Mouse (Mus musculus) lung, postnatal 10 days (tissue): Measurements from ENCODE around the gene Riiad1.

Experiments used
- DNase-seq: peaks from one replicate; pipeline ENCODE4 v3.0.0; 2021

Gene Riiad1

DNA sequence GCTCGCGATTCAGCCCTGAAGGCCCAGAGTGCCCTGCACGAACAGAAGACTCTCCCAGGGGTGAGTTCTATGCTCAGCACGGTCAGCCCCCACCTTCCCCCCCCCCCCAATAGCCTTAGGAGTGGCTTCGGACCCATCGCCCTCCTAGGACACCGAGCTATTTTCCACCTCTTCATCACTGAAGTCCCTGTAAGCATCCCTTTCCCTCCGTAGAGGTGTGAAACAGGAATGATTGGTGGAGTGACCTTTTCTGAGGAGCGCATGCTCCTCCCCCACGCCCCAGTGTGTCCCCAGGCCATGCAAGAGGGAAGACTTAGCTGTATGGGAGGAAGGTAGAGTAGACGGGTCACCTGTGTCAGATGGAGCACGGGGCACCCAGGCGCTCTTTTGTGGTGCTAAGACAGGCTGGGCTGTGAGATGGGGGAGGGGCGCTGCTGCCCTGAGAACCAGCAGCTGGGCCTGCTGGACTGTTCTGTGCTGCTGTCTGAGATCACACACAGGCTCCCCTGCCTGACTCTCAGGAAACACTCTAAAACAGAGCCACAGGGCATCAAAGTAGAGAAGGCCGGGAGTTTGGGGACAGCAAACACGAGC is at the start of gene Riiad1:
TSS of gene Riiad1 (minus strand) at position 51 of the 594 bp plus-strand sequence.
- no peak for DNase-seq

DNA sequence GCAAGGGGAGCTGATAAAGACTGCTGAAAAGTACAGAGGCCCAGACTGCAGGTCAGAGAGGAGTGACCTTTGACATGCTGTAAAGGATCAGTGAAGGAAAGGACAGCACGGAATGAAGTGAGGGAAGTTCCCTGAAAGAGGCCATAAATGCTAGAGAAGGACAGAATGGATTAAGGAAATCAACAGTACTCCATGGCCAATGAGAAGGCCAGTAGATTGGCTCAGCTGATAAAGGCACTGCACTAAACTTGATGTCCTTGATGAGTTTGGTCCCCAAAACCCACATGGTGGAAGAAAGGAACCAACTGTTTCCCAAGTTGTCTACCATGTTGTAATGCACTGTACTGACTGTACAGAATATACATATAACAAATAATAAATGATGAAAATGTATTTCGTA is 46.6 kb upstream of the Riiad1 start:
- DNase-seq = no peak

DNA sequence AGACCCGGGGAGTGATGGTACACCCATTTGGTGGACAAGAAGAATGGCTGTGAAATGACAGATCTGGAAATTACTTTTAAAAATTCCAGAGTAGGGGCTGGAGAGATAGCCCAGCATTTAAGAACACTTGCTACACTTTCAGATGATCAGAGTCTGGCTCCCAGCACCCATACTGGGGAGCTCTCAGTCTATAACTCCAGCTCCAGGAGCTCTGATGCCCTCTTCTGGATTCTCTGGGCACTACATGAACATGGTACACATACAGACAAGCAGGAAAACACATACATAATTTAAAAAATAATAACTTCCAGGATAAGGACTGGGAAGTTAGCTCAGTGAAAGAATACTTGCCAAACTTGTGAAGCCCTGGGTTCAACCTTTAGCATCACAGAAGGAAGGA is 26.5 kb upstream of the Riiad1 start:
- DNase-seq = no peak

DNA sequence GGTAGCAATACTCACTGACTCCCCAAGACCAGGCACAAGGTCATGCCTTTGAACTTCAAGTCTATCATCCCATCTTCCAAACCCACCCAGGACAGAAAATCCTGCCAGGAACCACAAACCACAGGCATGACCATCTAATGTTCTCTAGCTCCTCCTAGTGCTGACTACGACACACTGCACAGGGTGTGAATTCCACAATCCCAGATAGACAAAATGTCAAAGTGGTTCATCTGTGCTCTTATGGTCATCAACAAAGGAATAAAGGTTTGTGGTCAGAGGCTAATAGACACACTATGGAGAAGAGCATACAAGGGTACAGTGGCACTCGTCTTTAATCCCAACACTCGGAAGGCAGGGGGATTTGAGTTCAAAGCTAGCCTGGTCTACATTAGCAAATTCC is 22.1 kb upstream of the Riiad1 start:
- DNase-seq = peak; percentile 43

DNA sequence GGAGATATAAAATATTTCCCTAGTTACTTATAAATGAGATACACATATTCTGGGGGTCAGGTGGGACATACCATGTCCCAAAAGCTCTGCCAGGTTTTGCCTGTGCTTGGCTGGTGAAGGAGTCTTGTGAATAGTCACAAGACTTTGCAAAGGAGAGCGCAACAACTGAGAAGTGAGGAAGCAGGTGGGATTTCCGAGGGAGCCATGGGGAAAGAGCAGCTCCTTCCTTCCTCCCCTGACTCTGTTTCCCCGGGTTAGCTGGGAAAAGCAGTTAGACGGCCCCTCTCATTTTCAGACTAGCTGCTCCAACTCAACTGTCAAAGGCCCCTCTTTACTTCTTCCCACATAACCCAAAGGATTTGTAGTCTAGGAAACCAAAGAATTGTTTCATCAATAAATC is 17.0 kb upstream of the Riiad1 start:
- DNase-seq = no peak

DNA sequence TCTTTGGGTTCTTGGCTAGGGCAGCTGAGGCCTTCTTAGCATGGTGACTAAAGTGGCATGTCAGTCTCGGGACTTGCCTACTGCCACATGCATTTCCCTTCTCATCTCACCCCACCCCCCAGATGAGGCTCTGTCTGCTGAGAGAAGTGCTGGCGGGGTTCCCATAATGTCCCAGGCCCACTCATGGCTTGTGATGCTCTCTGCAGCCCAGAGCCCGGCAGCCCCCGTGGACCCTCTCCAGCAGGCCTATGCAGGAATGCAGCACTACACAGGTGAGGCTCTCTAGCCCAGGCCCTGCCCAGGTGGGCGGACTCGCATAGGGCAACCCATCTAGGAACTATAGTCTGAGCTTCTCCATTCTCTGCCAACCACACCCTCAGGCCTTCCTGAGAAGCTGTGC is 7.4 kb upstream of the Riiad1 start:
- DNase-seq = peak; percentile 35

DNA sequence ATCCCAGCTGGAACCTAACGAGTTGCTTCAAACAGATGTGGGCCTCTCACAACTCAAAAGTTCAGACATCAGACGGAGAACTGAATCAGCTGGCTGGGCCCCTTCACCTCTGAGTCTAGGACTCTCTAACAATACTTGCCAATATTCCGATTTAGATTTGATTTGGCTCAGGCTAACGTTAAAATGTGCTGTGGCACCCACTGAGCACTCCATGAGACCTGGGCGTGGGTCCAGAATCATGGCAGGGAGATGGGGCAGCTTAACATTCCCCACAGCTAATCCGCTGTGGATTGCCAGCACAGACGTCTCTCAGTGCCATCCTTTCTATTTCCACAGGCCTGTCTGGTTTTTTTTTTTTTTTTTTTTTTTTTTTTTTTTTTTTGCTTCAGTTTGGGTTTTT is 5.8 kb upstream of the Riiad1 start:
- DNase-seq = no peak

DNA sequence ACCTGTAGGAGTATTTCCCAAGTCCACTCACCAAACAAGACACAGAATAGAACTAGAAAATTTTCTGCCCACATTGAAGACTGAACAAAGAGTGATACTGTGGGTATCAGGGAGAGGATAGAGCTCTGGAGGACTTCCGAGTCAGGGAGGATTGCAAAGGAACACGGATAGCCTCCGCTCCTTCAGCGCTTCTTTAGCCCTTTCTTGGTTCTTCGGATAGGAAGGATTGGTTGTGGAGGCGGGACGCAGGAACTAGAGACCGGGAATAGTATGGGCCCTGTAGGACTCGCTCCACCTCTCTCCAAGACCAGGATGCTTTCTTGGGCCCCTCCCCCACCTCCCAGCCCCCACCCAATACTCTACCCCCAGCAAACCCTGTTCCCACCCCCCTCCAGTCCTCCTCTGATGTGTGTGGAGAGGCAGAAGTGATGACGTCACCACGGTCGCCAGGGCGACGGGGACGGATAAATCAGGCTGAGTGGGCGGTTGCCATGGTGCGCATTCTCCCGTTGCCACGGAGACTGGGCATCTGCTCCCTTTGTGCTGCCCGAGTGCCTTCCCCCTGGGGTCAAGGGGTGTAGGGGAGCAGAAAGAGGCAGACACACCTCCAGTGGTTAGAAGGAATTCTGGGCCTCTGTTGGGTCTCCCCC is 3.8 kb upstream of the Riiad1 start:
- peak; percentile 28 for DNase-seq

DNA sequence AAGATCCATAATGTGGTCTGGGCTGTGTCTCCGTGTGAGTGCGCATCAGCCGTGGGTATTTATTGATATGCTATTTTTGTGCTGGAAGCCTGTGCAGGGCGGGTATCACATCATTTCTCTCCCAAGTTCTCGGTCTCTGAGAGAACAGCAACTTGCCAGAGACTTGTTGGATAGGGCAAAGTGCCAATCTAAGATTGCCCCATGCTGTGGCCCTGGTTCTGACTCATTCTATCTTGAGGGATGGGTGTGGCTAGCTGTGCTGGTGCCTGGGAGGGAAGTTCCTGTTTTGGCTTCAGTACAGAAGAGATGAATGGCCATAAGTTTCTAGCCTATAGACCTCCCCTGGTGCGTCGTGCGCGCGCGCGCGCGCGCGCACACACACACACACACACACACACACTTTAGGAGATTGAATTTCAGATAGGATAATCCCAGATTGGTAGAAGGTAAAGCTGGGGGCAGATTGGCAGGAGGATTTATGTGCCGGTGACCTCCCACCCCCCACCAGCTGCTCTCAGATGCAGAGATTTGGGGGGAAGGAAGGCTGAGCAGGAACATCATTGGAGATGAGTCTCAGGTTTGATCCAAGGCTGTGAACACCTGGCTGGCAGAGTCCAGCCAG is 2.7 kb upstream of the Riiad1 start:
- DNase-seq = peak; percentile 50

DNA sequence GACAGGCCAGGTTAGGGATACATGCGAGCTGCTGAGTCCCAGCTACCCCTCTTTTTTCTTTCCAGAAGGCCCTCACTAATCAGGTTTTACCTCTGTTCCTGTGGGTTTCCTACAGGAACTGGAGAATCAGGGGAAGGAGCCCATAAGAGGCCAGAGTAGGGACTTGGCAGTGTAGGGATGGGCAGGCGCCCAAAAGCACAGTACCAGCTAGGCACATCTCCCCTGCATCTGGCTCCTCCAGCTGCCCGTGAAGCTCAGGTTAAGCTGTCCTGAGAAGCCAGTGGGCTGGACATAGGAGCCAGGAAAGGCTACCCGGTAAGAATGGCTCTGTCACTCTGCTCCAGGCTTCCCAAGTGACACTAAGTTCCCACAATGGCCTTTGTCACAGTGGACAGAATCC is 1.3 kb upstream of the Riiad1 start:
- DNase-seq = no peak

DNA sequence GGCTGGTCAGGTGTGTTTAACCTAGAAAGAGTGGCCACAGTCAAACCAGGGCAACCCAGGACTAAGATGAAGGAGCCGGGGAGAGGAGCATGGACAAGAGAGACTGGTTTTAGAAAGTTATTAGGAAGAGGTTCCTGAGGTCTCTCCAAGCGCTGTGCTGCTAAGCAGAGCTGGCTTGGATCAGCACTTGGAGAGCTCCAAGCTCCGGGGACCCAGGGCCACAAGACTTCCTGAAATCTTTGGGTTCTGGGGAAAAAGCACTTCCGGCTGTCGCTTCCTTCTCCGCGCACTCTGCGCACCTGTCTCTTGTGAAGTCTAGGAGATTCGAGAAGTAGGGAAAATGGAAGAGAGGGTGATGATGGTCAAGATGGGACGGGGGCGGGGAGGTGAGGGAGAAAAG is 577 bp downstream of the Riiad1 start:
- peak; percentile 32 for DNase-seq

DNA sequence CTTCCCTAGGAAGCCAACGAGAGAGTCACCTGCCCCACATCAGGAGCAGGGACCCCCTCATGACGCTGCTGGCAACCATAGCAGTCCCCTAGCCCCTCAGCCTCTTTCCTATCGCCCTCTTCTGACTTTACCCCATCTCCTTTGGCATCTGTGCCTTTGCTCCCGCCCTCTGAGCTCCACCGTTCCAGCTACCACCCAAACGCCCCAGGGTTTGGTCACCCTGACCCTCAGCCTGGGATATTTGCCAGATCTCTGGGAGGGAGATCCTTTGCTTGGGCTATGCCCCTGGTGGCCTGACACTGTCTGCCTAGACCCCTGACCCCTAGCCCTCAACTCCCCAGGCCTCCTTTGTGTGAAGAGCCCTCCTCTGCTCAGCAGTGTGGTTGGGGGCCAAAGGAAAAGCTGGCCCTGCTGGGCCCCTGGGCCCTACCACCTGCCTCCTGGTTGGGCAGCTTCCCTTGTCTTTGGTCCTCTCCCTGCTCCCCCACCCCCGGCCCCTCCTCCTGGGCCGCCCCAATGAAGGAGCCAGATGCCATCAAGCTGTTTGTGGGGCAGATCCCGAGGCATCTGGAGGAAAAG is 1.5 kb downstream of the Riiad1 start:
- DNase-seq = no peak

DNA sequence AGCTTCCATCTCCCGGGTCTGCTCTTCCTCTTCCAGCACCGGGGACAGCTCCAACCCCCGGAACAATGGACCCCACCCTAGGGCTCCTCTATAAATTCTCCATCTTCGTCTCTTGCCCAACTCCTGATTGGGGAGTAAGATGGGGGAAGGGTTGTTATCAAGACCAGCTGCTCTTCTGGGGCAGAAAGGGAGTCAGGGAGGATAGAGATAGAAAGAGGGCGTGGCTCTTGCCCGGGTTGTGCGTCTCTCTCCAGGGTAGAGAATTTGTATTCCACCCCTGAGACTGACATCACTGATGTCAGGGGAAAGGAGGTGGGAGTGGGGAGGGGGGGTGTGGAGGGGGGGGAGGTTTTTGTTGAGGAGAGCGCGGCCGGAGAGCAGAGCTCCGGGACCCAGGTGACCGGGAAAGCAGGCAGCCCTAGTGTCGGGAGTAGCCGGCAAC is 2.1 kb downstream of the Riiad1 start, which contains the start of gene Celf3:
TSS of gene Celf3 (plus strand) at position 315 of the 442 bp plus-strand sequence.
- DNase-seq = no peak

DNA sequence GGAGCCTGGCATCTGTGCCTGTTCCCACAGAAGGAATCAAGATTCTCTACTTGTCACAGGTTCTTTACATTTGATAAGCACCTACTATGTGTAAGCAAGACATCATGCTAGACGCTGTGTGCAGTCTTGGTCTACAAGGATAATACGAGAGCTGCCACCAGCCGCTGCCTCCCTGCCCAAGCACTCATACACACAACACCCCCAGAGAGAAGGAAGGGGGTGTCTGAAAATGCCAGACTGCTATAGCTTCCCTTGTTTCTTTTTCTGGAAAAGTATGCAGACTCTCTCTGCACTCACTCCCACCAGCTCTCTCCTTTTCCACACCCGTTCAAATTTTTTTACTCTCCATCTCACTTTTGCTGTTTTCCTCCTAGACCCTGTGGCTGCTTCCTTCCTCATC is 2.7 kb downstream of the Riiad1 start:
- DNase-seq = no peak

DNA sequence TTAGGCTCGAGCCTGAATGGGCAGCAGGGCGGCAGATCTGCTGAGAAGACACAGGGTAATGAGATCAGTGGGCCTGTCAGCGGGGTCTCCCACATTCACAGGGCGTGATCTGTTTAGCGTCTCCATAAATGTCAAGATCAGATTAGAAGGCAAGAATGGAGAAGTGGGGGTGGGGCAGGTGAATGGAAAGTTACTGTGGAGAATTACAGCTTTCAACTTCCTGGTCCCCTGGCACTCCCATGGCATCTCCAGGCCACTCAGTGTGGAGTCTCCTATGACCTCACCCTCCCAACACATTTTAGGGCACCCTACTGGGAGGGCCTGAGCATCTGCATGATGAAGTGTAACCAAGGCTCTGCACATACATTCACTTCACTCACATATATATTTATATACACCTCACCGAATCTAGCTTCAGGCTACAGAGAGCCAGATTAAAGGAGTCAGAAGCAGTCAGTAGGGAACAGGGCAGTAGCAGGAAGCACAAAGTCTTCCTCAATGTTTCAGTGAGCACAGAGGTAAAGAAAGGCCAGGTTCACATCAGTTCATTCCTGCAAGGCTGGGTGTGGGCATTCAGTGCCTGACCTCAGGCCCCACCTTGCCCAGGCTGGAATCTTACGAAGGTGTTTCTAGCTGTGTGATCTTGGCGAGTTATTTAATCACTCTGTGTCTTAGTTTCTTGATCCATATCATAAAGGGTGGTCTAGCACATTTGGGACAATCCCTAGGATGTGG is 3.7 kb downstream of the Riiad1 start:
- no peak for DNase-seq

DNA sequence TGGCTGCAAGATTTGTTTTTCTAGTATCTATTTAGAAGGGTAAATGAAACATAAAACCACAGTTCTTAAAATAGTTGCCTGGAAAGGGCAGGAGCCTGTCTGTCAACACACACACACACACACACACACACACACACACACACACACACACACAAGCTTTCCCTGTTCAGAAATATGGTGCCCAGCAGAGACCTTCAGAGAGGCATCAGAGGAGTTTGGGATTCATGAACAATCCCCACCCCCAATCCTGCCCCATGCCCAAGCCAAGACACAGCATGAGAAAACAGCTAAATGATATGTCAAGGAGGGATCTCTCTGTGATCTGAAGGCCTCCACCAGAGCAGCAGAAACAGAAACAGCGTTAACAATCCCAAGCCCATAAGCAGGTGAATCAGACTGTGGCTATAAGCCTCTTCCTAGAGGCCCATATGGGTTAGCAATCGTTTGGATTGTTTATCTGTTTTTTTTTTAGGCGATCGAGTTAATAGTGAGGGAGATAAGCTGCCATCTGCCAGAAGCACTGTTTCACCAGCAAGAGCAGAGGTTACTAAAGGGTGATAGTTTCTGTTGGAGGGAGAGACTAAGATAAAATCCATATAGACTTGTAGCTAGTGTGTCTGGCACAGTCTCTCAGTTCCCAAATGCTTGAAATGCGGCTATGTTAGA is 6.4 kb downstream of the Riiad1 start:
- DNase-seq = no peak

DNA sequence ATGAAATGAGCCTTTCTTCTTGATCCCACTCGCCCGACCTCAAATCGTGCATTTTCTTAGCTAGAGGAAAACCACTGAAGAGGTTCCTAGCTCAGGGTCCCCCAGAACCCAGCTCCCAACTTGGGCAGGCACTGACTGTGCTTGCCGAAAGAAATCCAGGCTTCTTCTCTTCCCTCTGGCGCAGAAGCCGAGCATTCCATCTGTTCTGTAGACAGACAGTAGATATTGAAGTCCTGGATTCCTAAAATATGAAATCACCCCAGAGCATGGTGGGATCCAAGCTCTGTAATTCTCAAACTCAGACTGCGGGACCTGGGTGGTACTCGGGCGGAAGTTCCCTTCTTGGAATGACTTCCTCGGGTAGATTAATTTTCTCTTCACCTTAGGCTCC is 7.0 kb downstream of the Riiad1 start:
- DNase-seq = no peak

DNA sequence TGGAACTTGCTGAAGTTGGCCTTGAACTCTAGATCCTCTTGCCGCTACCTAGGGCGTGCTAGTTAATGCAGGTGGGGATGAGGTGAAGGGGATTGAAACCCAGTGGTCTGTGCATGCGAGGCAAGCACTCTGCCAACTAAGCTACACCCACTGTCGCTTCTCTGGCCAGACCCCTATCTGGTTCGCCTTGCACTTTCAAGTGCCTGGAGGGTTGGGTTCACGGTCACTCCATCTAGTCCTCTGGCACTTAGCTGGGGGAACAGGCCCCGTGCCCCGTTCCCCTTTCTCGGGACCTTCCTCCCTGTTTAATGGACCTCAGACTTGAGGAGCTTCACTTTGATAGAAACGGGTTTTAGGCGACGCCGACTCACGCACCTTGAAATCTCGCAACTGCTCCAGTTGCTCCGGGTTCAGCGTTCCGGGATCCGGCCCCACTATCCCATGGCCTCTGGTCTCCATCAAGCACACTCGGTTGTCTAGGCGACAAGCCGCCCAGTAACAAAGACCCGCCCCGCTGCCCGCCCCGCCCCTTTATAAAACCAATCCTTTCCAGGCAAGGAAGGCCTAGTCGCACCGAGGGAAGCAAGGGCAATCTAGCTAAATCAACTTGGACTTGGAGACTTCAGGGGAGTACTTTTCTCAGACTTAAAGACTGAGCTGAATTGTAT is 7.6 kb downstream of the Riiad1 start:
- DNase-seq = peak; percentile 61

DNA sequence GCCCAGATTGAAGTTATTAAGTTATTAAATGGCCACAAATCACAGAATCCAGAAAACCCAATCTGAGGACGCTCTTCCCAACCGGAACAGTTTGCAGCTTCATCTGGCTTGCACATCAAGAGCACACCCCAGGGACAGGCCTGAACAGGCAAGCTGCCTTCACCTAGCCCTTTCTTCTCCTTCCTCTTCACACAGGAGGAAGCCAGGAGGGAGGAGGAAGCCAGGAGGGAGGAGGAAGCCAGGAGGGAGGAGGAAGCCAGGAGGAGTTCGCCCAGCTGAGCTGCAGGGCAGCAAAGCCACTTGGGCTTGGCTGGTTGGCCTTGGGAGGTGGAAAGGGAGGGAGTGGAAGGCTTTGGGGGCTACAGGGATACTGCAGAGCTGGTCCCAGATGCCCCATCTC is 11.2 kb downstream of the Riiad1 start:
- no peak for DNase-seq

DNA sequence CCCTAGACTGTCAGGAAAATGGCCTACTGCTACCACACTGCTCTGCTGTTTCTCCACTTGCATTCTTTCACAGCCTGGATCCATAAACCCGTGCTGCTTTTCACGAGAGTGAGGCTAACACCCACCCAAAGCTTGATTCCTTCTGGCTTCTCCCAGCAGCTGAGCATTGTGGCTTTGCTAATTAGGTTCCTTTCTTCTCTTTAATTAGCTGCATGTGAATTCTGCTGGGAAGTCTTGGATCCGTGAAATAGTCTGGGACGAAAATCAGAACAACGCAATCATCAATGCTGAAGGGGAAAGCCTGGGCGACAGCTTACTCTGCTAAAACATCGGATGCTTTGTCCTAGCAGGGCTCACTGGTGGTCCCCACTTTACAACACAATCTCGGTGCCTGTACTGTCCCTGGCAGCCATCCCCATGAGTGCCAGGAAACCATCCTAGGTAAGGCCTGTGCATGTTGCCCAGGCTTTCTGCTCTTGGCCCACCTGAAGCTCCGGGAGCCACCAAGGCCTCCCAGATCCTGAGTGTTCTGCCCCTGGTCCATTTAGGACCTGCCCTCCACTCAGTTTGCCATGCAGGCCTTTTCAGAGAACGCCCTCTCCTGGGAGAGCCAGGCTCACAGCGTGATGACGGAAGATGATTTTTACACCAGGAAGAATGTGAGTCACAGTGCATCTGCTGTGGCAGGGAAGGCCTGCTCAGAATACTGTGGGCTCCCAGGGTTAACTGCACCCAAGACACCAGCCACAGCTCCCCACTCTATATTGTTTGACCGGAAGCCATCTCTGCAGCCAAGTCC is 14.3 kb downstream of the Riiad1 start:
- no peak for DNase-seq

DNA sequence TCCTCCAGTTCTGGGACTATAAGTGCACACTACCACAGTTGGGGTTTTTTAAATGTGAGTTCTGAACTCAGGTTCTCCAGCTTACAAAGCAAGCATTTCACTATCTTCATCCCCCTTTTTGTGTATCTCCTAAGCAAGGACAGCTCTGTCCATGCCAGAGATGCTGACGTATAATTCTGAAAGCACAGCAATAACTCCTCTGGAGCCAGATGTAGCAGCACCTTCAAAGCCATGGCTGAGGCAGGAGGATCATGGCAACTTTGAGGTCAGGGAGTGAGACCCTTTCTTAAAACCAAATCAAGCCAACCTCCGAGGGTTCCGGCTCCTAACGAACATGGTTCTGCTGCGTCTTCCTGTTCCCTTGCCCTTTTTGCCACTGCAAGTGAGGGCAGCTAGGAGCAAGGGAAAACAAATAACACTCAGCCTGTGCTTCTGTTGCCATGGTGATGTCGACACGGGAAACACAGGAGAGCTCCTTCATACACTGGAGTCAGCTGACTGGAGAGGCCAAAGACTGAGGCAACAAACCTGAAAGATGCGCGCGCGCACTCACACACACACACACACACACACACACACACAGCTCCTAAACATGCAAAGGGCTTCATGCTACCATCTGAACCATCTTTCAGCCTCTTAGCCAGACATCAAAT is 16.1 kb downstream of the Riiad1 start:
- DNase-seq = peak; percentile 57
